Mouse (Mus musculus) bone marrow macrophage, adult 2 months (primary cell): ENCODE data around the gene Tia1.

Experiments
- CTCF ChIP-seq: IDR thresholded peaks from 2 replicates; pipeline ENCODE4 v1.5.1; 2012; ENCODE audit warnings: low read depth, mild to moderate bottlenecking, low read length, moderate library complexity
- POLR2A ChIP-seq: IDR thresholded peaks from 2 replicates; pipeline ENCODE4 v1.6.1; 2012; ENCODE audit warnings: mild to moderate bottlenecking, low read depth, low read length, borderline replicate concordance

DNA sequence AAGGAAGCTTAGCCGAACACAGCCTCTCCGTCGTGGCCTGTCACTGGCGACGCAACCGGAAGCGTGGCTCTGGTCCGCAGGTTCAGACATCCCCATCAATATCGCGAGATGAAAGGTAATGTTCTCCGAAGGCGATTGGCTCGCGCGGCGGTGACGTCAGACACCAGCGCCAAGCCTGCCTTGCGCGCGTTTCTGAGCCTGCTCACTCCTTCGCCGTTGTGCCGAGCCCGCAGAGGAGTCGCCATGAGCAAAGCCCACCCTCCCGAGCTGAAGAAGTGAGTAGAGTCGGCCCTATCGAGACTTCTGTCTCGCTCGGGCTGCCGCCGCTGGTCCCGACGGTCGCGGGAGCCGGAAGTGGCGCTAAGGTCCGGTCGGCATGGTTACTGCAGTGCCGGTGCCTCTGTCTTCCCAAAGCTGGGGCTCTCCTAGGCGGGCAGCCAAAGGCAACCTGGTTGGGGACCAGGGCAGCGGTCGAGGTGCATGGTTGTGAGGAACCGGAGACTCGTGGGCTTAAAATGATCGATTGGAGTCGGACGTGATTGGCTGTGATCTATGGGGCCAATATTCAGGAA lies 32.6 kb upstream of the Tia1 start:
- TF ChIP-seq CTCF (no peak), POLR2A (no peak)
